Mouse (Mus musculus) intestine, embryonic 16.5 days (tissue): ENCODE data around the gene Mroh7. TPM values are rescaled to one million over a fixed set of nuclear protein-coding genes. Genes with fewer than 3 reads are reported as not detected.

Experiments used
- ATAC-seq: fragments of 200-750 bp; cut with Nextera tagmentation; 2 replicates; pipeline ENCODE4 v1.8.0; 2017; ENCODE audit warnings: moderate TSS enrichment, moderate library complexity
- H3K27ac ChIP-seq: fragments of 300-500 bp; sonication (generic); 2 replicates; pipeline ENCODE4 v1.5.1; 2014; ENCODE audit warnings: mild to moderate bottlenecking, low read length
- H3K27me3 ChIP-seq: fragments of 300-500 bp; sonication (generic); replicated peaks from 2 replicates; pipeline ENCODE4 v1.6.1; 2014; ENCODE audit warnings: low read length, control low read depth, mixed read lengths; ENCODE audit not compliant: control insufficient read depth, insufficient read depth
- H3K36me3 ChIP-seq: fragments of 300-500 bp; sonication (generic); 2 replicates; pipeline ENCODE4 v1.6.1; 2014; ENCODE audit warnings: low read length, control low read depth; ENCODE audit not compliant: control insufficient read depth, insufficient read depth
- H3K4me1 ChIP-seq: fragments of 300-500 bp; sonication (generic); 2 replicates; pipeline ENCODE4 v1.6.1; 2014; ENCODE audit warnings: low read length, control low read depth, mixed read lengths; ENCODE audit not compliant: control insufficient read depth, insufficient read depth
- H3K4me2 ChIP-seq: fragments of 300-500 bp; sonication (generic); 2 replicates; pipeline ENCODE4 v1.6.1; 2014; ENCODE audit warnings: low read depth, low read length, control low read depth
- H3K4me3 ChIP-seq: fragments of 300-500 bp; sonication (generic); 2 replicates; pipeline ENCODE4 v1.5.1; 2014; ENCODE audit warnings: mild to moderate bottlenecking, low read length
- H3K9ac ChIP-seq: fragments of 300-500 bp; sonication (generic); 2 replicates; pipeline ENCODE4 v1.6.1; 2014; ENCODE audit warnings: low read depth, low read length
- H3K9me3 ChIP-seq: fragments of 300-500 bp; sonication (generic); 2 replicates; pipeline ENCODE4 v1.6.1; 2016; ENCODE audit warnings: low read length, control low read depth; ENCODE audit not compliant: control insufficient read depth
- WGBS: fragments of 180-500 bp; shearing (Covaris S2); extraction: QIAGEN DNeasy Blood & Tissue Kit; methylation state at CpG from one replicate; pipeline ENCODE4 v1.1.7; 2014; 5-methylcytosine and 5-hydroxymethylcytosine counted together
- polyA plus RNA-seq: library from polyadenylated mRNA; unstranded; fragments of >200 nt; fragmentation: Nextera tagmentation; extraction: Ambion mirVana; gene quantifications from 2 replicates; pipeline ENCODE4 v1.2.1, GENCODE M21; 2015

Mroh7 gene
- polyA plus RNA-seq, 1 experiment from 2014 or later, result 0.20 TPM

DNA sequence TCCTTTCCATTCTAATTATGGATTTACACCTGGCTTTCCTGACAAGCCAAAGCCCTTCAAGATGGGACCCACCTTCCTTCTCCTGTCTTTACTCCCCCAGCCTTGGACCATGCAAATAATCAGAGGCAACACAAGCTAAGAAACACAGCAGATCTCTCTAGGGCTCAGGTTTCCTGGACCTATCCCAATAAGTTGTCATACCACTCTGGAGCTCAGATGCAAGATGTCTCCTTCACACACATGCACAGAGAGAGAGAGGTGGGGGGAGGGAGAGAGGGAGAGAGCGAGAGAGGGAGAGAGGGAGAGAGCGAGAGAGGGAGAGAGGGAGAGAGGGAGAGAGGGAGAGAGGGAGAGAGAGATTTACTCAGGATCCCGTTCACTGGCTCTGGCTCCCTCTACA, 98.4 kb downstream of the Mroh7 start:
- Histone ChIP-seq H3K36me3 (no peaks in the 10 kb centered on the region), H3K4me3 (no peak overlapping the region), H3K9ac (no peak overlapping the region), H3K4me1 (peaks cover 26% of the 10 kb centered on the region; the same call in 1 of the 2 replicates), H3K27me3 (no peaks in the 10 kb centered on the region), H3K9me3 (no peaks in the 10 kb centered on the region), H3K4me2 (no peak overlapping the region), H3K27ac (no peak overlapping the region)
- WGBS, result 44% methylated on average over 1 of the region's 3 CpGs
- no peak for ATAC-seq

Other genes starting within 250 kb of the Mroh7 start
- not detected in 2 replicates for gene Bsnd, start 238.6 kb downstream of the Mroh7 start, polyA plus RNA-seq
- 5.5 and 6.4 TPM in 2 replicates for gene Dhcr24, start 169.9 kb downstream of the Mroh7 start, polyA plus RNA-seq
- gene Lexm, start 113.7 kb downstream of the Mroh7 start, polyA plus RNA-seq, result not detected in 2 replicates
- gene Ttc22, start 108.5 kb downstream of the Mroh7 start, polyA plus RNA-seq, result 15.1 and 20.1 TPM in 2 replicates
- gene Pars2, start 79.9 kb downstream of the Mroh7 start, polyA plus RNA-seq, result 15.9 TPM in 2 replicates
- 76.3 and 80.8 TPM in 2 replicates for gene Ttc4, start 52.0 kb downstream of the Mroh7 start, polyA plus RNA-seq
- 0.73 and 1.5 TPM in 2 replicates for gene Fam151a, start 3.0 kb upstream of the Mroh7 start, polyA plus RNA-seq
- 18.3 and 21.5 TPM in 2 replicates for gene Acot11, start 74.1 kb upstream of the Mroh7 start, polyA plus RNA-seq
- gene Ssbp3, start 179.8 kb upstream of the Mroh7 start, polyA plus RNA-seq, result 38.0 and 53.4 TPM in 2 replicates